Mouse (Mus musculus): Measurements from ENCODE around the gene Olfr1191-ps1. TPM values are rescaled to one million over a fixed set of nuclear protein-coding genes. Genes with fewer than 3 reads are reported as not detected.
"Not testable (repeated sequence)": the region's sequence is repeated elsewhere in the genome, so short reads cannot be mapped to it uniquely, and the experiment has no call there.

The Olfr1191-ps1 gene
- total RNA-seq (2021): not detected in 2 replicates
- long read RNA-seq, experiment 1: 0 reads
- long read RNA-seq, experiment 2: 0 reads

- DNase-seq: not testable (repeated sequence)
Observed at GRCm38 (mm10) chr2:88640242-88640641, at the start of gene Olfr1191-ps1. Olfr1191-ps1 (plus strand) TSS chr2:88640542.

- DNase-seq: no peak
Observed at GRCm38 (mm10) chr2:88648209-88648608, 7.9 kb downstream of the Olfr1191-ps1 start, which contains the start of gene Olfr1192-ps1. Olfr1192-ps1 (plus strand) TSS chr2:88648509.

- DNase-seq: not testable (repeated sequence)
Observed at GRCm38 (mm10) chr2:88675328-88675727, 35.0 kb downstream of the Olfr1191-ps1 start, which contains the start of gene Olfr1193. Olfr1193 (plus strand) TSS chr2:88675628.

GRCm38 (mm10) chr2:88689087-88689486 is 48.7 kb downstream of the Olfr1191-ps1 start, which contains the start of gene Olfr1195:
Olfr1195 (minus strand) TSS chr2:88689187.
- no peak for DNase-seq

Other genes with a start within 250 kb of the Olfr1191-ps1 start
- not detected in 2 replicates for gene Olfr1179, start 234.1 kb upstream of the Olfr1191-ps1 start, total RNA-seq (2021)
- not detected in 2 replicates for gene Olfr1180, start 221.4 kb upstream of the Olfr1191-ps1 start, total RNA-seq (2021)
- gene Olfr1181, start 214.4 kb upstream of the Olfr1191-ps1 start, total RNA-seq (2021): not detected in 2 replicates
- not detected in 2 replicates for gene Gm13757, start 191.4 kb upstream of the Olfr1191-ps1 start, total RNA-seq (2021)
- gene Olfr1183, start 185.7 kb upstream of the Olfr1191-ps1 start, total RNA-seq (2021): not detected in 2 replicates
- gene Olfr1184, start 156.9 kb upstream of the Olfr1191-ps1 start, total RNA-seq (2021): not detected in 2 replicates
- not detected in 2 replicates for gene Olfr1185-ps1, start 147.2 kb upstream of the Olfr1191-ps1 start, total RNA-seq (2021)
- gene Olfr1186, start 122.0 kb upstream of the Olfr1191-ps1 start, total RNA-seq (2021): not detected in 2 replicates
- gene Olfr1188, start 83.6 kb upstream of the Olfr1191-ps1 start, total RNA-seq (2021): not detected in 2 replicates
- gene Olfr1189, start 54.1 kb upstream of the Olfr1191-ps1 start, total RNA-seq (2021): not detected in 2 replicates
- gene Olfr1192-ps1, start 8.0 kb downstream of the Olfr1191-ps1 start, total RNA-seq (2021): not detected in 2 replicates
- not detected in 2 replicates for gene Olfr1193, start 35.1 kb downstream of the Olfr1191-ps1 start, total RNA-seq (2021)
- gene Olfr1195, start 48.6 kb downstream of the Olfr1191-ps1 start, total RNA-seq (2021): not detected in 2 replicates
- not detected in 2 replicates for gene Olfr1196, start 64.1 kb downstream of the Olfr1191-ps1 start, total RNA-seq (2021)
- gene Olfr1197, start 91.8 kb downstream of the Olfr1191-ps1 start, total RNA-seq (2021): not detected in 2 replicates
- gene Olfr1198, start 110.8 kb downstream of the Olfr1191-ps1 start, total RNA-seq (2021): not detected in 2 replicates
- not detected in 2 replicates for gene Olfr1199, start 119.9 kb downstream of the Olfr1191-ps1 start, total RNA-seq (2021)
- gene Olfr1200, start 129.9 kb downstream of the Olfr1191-ps1 start, total RNA-seq (2021): not detected in 2 replicates
- gene Olfr1201, start 152.5 kb downstream of the Olfr1191-ps1 start, total RNA-seq (2021): not detected in 2 replicates
- gene Olfr1202, start 174.0 kb downstream of the Olfr1191-ps1 start, total RNA-seq (2021): 0.11 TPM in 1 of 2 replicates, not detected in the other
- not detected in 2 replicates for gene Olfr1205, start 189.2 kb downstream of the Olfr1191-ps1 start, total RNA-seq (2021)
- gene Olfr1204, start 208.8 kb downstream of the Olfr1191-ps1 start, total RNA-seq (2021): not detected in 2 replicates
- not detected in 2 replicates for gene Olfr1206, start 222.7 kb downstream of the Olfr1191-ps1 start, total RNA-seq (2021)

All from adrenal gland, postnatal 14 days (tissue).